Mouse (Mus musculus) limb, embryonic 11.5 days (tissue): ENCODE results near the gene Tspo. TPM values are rescaled to one million over a fixed set of nuclear protein-coding genes. Genes with fewer than 3 reads are reported as not detected.

Experiments
- ATAC-seq: fragments of 200-750 bp; cut with Nextera tagmentation; 2 replicates; pipeline ENCODE4 v1.8.0; 2017; ENCODE audit warnings: low read depth; ENCODE audit not compliant: insufficient number of reproducible peaks, low FRiP score, low TSS enrichment
- DNase-seq: peaks from one replicate; pipeline ENCODE4 v3.0.0-alpha.2; 2015; ENCODE audit warnings: low spot score
- H3K27ac ChIP-seq: fragments of 300-500 bp; sonication (generic); replicated peaks from 2 replicates; pipeline ENCODE4 v1.5.1; 2014; ENCODE audit warnings: low read depth, mild to moderate bottlenecking, low read length
- H3K27me3 ChIP-seq: fragments of 300-500 bp; sonication (generic); 2 replicates; pipeline ENCODE4 v1.6.1; 2014; ENCODE audit warnings: mild to moderate bottlenecking, low read length, mixed read lengths; ENCODE audit not compliant: control insufficient read depth, insufficient read depth
- H3K36me3 ChIP-seq: fragments of 300-500 bp; sonication (generic); 2 replicates; pipeline ENCODE4 v1.6.1; 2014; ENCODE audit warnings: mild to moderate bottlenecking, low read length, moderate library complexity, mixed read lengths; ENCODE audit not compliant: control insufficient read depth, insufficient read depth
- H3K4me1 ChIP-seq: fragments of 300-500 bp; sonication (generic); 2 replicates; pipeline ENCODE4 v1.6.1; 2014; ENCODE audit warnings: low read length, mixed read lengths; ENCODE audit not compliant: control insufficient read depth, insufficient read depth
- H3K4me2 ChIP-seq: fragments of 300-500 bp; sonication (generic); 2 replicates; pipeline ENCODE4 v1.6.1; 2014; ENCODE audit warnings: low read depth, mild to moderate bottlenecking, moderate library complexity; ENCODE audit not compliant: severe bottlenecking
- H3K4me3 ChIP-seq: fragments of 300-500 bp; sonication (generic); 2 replicates; pipeline ENCODE4 v1.5.1; 2014; ENCODE audit warnings: low read depth, low read length
- H3K9ac ChIP-seq: fragments of 300-500 bp; sonication (generic); 2 replicates; pipeline ENCODE4 v1.6.1; 2014; ENCODE audit warnings: mild to moderate bottlenecking, low read length
- H3K9me3 ChIP-seq: fragments of 300-500 bp; sonication (generic); 2 replicates; pipeline ENCODE4 v1.6.1; 2016; ENCODE audit warnings: low read length; ENCODE audit not compliant: control insufficient read depth
- WGBS: fragments of 180-500 bp; shearing (Covaris S2); extraction: QIAGEN DNeasy Blood & Tissue Kit; methylation state at CpG from one replicate; pipeline ENCODE4 v1.1.7; 2014; 5-methylcytosine and 5-hydroxymethylcytosine counted together
- polyA plus RNA-seq: library from polyadenylated mRNA; unstranded; fragments of >200 nt; fragmentation: Nextera tagmentation; extraction: Ambion mirVana; gene quantifications from 2 replicates; pipeline ENCODE4 v1.2.1, GENCODE M21; 2014

Tspo gene
- polyA plus RNA-seq, 1 experiment from 2014 or later = 51.8 TPM

- no peaks in the 10 kb centered on the region for H3K36me3 ChIP-seq
- no peak for DNase-seq
These were observed 28.2 kb upstream of the Tspo start for GRCm38 (mm10) chr15:83534960-83535889.

GRCm38 (mm10) chr15:83535890-83536231, 27.5 kb upstream of the Tspo start:
- WGBS = 86% methylated on average over 6 of the region's 6 CpGs
- Histone ChIP-seq H3K4me1 (no peaks in the 10 kb centered on the region), H3K4me2 (no peak overlapping the region), H3K36me3 (no peaks in the 10 kb centered on the region), H3K27ac (no peak overlapping the region), H3K27me3 (no peaks in the 10 kb centered on the region), H3K9me3 (no peaks in the 10 kb centered on the region), H3K4me3 (no peak overlapping the region), H3K9ac (no peak overlapping the region)
- DNase-seq (no peak), ATAC-seq (no peak)

More at GRCm38 (mm10) chr15:83534960-83535889, 28.2 kb upstream of the Tspo start:
- Histone ChIP-seq H3K4me2 (no peak overlapping the region), H3K27ac (no peak overlapping the region), H3K4me3 (no peak overlapping the region), H3K27me3 (no peaks in the 10 kb centered on the region), H3K9me3 (no peaks in the 10 kb centered on the region), H3K9ac (no peak overlapping the region), H3K4me1 (no peaks in the 10 kb centered on the region)
- 81% methylated on average over 17 of the region's 17 CpGs for WGBS
- ATAC-seq = no peak

- H3K4me2 ChIP-seq = no peak overlapping the region
- H3K9ac ChIP-seq = no peak overlapping the region
- no peaks in the 10 kb centered on the region for H3K36me3 ChIP-seq
- H3K27me3 ChIP-seq = no peaks in the 10 kb centered on the region
- no peak for DNase-seq
- no peaks in the 10 kb centered on the region for H3K4me1 ChIP-seq
- H3K27ac ChIP-seq = no peak overlapping the region
- H3K9me3 ChIP-seq = no peaks in the 10 kb centered on the region
- WGBS = 92% methylated on average over 2 of the region's 2 CpGs
- ATAC-seq = no peak
- H3K4me3 ChIP-seq = no peak overlapping the region
These were observed 24.5 kb upstream of the Tspo start for GRCm38 (mm10) chr15:83538855-83539254.

GRCm38 (mm10) chr15:83539905-83540304, 23.5 kb upstream of the Tspo start:
- Histone ChIP-seq H3K4me1 (no peaks in the 10 kb centered on the region), H3K9ac (no peak overlapping the region), H3K4me2 (no peak overlapping the region), H3K9me3 (no peaks in the 10 kb centered on the region), H3K36me3 (no peaks in the 10 kb centered on the region), H3K27me3 (no peaks in the 10 kb centered on the region), H3K27ac (no peak overlapping the region), H3K4me3 (no peak overlapping the region)
- no peak for ATAC-seq
- DNase-seq = no peak
- 76% methylated on average over 4 of the region's 4 CpGs for WGBS

DNA sequence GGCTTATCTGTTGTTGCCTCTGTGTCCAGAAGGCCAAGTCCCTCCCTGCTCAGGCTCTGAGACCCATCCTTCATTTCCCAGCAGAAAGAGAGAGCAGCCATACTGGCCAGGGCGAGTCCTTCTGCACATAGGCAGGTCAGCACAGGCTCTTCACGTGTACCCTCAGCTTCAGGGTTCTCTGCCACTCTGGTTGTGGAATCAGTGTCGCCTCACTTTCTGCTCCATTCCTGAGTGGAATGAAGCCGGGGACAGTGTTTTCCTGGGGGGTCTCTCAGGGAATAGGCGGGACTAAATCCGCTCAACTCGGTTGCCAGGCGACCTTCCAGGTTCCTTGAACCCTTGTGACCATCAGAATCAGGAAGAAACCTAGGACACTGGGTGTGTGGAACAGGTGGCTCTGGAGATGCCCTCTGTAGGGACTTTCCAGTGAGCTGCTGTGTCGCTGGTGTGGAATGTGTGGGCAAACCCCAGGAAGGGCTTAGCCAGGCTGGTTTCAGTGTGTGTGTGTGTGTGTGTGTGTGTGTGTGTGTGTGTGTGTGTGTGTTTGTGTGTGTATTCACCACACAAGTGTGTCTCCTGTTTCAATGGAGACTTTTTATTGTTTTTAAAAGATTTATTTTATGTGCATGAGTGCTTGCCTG, 21.6 kb upstream of the Tspo start:
- H3K4me1 ChIP-seq = no peaks in the 10 kb centered on the region
- 82% methylated on average over 9 of the region's 9 CpGs for WGBS
- ATAC-seq (no peak), DNase-seq (no peak)
- H3K36me3 ChIP-seq = peaks cover 2% of the 10 kb centered on the region; the same call in 1 of the 2 replicates
- H3K4me2 ChIP-seq = no peak overlapping the region
- H3K9ac ChIP-seq = no peak overlapping the region
- H3K4me3 ChIP-seq = no peak overlapping the region
- no peak overlapping the region for H3K27ac ChIP-seq
- no peaks in the 10 kb centered on the region for H3K27me3 ChIP-seq
- H3K9me3 ChIP-seq = no peaks in the 10 kb centered on the region

DNA sequence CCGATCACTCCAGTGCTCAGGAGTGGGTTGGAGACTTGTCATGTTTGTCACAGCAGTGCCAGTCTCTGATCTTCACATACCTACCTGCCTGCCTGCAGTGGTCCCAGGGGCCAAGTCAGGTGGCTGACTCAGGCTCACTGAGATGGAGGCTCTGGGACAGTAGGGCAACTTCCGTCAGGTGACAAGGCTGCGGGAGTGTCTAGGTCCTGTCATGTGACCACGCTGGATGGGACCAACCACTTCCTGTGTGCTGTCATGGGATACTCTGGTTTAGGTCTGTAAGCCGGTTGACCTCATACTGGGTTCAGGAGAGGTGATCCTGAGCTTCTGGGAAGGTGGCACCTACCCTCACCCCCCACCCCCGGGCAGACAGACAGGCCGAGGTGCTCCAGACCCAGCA, 17.4 kb upstream of the Tspo start:
- Histone ChIP-seq H3K9me3 (no peaks in the 10 kb centered on the region), H3K27me3 (no peaks in the 10 kb centered on the region), H3K9ac (no peak overlapping the region), H3K36me3 (peaks cover 18% of the 10 kb centered on the region), H3K27ac (no peak overlapping the region), H3K4me3 (no peak overlapping the region), H3K4me1 (no peaks in the 10 kb centered on the region), H3K4me2 (no peak overlapping the region)
- no peak for ATAC-seq
- DNase-seq = no peak
- WGBS = 91% methylated on average over 7 of the region's 7 CpGs

DNA sequence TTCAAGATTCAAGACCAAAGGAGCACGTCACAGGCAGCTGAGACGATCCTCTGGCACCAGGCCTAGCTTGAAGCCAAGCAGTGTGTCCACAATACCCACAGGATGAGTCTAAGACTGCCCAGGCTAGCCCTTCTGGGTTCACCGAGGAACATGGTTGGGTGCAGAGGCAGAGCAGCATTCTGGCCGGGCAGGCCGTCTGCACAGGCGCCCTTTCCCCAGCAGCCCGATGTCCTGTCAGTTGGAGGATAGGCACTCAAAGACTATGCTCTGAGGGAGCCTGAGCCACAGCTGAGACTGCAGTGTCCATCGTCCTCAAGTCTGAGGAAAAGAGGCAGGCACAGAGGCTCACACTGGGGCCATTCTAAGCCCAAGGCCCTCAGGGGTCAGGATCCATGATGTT, 16.2 kb upstream of the Tspo start:
- 92% methylated on average over 8 of the region's 8 CpGs for WGBS
- Histone ChIP-seq H3K27ac (no peak overlapping the region), H3K4me1 (no peaks in the 10 kb centered on the region), H3K9me3 (no peaks in the 10 kb centered on the region), H3K9ac (no peak overlapping the region), H3K4me3 (no peak overlapping the region), H3K27me3 (no peaks in the 10 kb centered on the region), H3K4me2 (no peak overlapping the region), H3K36me3 (peaks cover 18% of the 10 kb centered on the region)
- no peak for ATAC-seq
- no peak for DNase-seq

DNA sequence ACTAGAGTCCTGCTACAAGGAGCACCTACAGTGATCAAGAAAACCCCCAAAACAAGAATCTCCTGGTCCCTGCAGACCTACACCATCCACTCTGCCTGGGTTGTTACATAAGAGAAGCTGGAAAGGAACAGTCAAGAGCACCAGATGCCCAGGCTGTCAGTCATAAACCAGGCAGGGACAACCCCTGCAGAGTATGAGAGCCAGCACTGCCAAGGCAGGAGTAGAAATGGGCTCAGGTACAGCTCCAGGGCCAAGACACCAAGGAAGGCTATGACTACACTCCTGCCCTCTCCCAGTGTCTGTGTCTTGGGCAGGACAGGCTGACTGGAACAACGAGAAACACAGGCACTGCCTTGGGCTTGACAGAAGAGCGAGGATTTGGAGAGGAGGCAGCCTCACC, 13.3 kb upstream of the Tspo start:
- Histone ChIP-seq H3K27me3 (no peaks in the 10 kb centered on the region), H3K4me2 (no peak overlapping the region), H3K36me3 (peaks cover 18% of the 10 kb centered on the region), H3K9me3 (no peaks in the 10 kb centered on the region), H3K4me3 (no peak overlapping the region), H3K27ac (no peak overlapping the region), H3K4me1 (no peaks in the 10 kb centered on the region), H3K9ac (no peak overlapping the region)
- ATAC-seq (no peak), DNase-seq (no peak)
- 90% methylated on average over 2 of the region's 2 CpGs for WGBS
